Mouse (Mus musculus) liver (tissue): ENCODE measurements around the gene Gnpat.

ENCODE experiments used
- DNase-seq: peaks from one replicate; pipeline ENCODE4 v3.0.0-alpha.2; 2020; ENCODE audit warnings: mixed read lengths

Gnpat gene

DNA sequence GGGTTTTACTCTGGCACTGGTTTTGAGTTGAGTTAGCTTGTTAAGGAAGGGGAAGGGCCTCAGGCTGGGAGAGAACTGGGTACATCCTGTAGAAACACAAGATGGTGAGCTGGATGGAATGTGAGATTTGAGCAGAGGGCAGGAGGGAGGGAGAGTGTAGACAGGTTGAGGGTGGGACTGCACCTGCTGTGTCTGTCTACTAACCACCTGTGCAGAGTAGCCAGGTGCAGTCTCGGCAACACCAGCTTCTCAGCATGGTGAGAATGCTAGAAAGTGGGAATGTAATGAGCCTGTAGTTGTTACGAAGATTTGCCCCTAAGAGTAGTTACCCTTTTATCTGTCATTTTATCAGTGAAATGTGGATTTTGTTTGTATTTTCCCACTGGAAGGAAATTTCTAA is 42.6 kb downstream of the Gnpat start:
- no peak for DNase-seq

DNA sequence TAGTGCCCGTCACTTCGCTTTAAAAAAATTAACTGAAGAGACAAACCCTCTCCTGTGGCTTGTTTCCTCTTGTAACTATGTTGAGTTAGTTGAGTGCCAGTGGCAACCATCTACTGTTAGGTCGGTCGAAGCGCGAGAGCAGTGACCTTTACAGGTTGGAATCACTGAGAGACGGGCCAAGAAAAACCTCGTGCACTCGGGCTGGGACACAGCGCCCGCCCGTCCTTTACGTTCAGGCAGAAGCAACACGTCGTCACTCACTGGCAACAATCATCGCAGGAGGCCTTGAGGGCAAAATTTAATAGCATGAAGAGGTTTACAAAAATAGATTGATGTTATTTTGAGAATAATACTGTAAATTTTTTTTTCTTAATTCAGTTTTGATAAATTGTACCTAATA is 47.1 kb downstream of the Gnpat start:
- no peak for DNase-seq

DNA sequence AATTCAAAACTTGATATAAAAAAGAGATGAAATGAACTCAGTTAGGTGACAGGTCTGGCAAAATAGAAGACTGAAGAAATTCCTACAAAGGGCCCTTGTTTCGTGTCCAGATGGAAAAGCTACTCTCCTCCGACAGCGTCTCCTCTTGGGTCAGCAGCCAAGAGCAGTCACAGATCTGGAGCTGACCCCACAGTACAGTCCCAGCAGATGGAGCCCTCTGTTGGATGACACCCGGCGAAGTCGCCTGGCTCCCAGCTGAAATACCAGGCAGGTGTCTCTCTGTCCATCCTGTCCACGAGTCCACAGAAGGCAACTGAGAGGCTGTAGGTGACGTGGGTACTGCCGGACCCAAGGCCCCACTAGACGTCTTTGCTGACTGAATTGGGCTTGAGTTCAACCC is 47.5 kb downstream of the Gnpat start:
- no peak for DNase-seq

DNA sequence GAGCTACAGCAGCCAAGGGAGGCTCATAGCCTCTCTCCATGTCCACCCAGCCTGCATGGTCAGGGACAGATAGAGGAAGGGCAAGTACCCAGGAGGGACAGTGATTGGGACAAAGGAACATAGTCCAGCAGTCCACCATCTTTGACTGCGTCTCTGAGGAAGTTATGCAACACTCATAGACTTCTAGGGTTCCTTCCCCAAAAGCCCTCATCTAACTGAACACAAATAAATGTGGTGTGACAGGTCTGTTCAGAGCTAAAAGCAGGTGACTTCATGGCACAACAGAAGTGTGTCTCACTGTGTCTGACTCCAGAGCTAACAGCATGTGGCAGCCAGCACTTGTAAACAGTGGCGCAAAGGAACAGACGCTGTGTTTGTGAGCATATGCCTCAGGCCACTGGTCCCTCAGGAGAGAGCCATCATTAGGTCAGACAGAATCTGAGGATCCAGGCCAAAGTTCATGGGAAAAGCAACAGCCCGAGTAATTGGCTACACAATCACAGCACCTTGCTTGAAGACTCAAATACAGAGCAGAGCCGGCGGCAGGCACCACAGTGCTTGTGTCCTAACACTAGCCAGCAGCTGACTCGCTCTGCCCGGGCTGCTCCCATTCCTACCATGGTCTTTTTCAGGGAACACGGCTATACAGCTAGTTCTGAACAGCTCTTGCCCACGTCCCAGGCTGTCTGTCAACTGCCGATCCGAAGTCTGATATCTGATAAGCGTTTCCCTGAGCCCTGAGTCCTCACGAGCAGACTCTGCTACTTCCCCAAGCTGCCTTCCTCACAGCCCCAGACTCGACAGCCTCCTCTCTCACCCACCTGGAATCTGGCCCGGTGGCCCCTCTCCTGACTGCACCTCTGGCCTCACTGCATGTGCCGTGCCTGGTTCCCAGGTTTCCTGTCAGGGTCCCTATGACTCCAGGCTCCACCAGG is 49.4 kb downstream of the Gnpat start:
- DNase-seq: no peak

DNA sequence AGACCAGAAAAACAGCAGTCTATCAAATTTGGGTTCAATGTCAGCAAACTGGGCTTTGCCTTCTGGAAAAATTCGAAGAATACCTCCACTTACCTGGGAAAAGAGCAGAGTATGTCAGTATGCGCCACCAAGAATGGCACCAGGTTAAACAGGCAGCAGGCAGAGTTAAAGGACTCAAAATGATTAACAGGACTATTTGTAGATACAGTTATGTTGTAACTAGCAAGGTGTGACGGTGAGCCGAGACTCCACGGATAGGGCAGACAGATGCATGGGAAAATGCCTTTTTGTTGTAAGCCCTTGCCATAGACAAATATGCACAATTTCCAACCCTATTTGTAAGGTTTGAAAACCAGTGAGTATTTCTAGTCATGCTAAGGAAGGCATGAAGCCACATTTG is 51.2 kb downstream of the Gnpat start:
- no peak for DNase-seq

DNA sequence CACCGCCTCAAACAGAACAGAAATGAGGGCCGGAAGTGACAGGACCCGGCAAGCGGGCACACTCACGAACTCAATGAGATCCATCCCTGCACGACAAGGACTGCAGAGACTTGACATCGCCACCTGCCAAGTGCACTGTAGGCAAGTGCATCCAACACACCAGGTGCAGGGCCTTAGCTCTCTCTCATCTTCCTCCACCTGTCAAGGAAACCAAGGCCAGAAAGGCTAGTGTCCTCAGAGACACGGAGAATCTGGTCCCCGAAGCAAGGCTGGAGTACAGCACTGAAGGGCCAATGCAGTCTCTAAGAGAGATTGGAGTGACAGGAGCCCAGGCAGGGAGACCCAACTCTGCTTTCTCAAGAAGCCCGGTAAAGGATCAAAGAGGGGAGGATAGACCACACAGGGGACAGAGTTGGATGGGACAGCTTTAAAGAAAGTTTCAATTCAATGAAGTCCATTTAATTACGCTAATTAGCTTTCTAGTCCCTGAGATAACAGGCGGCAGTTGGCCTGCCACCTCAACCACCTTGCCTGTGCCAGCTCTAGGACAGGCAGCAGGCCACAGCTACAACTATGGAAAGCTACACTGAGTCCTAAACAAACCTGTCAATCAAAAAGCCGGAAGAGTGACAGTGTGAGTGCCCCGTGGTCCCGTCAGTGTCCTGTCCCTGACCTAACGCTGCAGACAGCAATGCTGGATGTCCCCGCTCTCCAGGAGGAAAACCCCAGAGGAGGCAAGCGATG is 55.1 kb downstream of the Gnpat start:
- DNase-seq: no peak

DNA sequence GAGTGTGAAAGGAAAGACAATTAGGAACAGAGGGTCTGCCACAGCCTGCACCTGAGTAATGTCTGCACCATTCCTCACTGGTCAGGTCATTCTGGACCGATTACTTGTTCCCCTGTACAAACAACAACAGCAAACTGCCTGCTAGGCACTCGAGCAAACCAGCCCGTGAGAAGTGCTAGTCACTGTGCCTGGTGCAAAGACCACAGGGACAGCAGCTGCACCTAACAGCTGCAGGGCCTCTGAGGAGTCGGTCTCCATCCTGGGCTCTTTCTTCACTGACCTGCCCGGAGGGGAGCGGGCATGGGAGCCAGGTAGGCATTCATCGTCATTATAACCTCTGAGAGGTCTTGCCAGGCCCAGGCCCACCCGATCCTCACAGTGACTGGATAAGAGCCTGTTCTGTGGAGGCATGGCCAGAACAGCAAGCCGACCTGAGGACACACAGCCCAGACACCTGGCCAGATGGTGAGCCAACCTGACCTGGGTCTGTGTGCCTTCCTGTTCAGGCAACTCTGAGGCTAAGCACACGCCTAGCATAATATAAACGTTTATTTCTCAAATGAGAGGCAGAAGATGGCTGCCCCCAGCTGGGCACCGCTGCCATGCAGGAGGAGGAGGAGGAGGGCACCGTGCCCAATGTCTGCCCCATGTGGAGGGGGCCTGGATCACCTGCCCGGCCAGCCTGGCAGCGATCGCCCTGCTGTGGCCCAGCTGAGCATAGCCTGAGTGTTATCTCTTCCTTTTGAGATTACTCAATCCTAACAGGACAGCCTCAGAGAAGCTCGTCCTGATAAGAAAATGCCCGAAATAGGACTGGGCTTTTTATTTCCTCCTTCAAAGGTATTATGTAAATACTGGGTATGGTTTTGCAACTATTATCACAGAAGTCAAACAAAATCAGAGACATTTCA is 58.8 kb downstream of the Gnpat start:
- DNase-seq: no peak

DNA sequence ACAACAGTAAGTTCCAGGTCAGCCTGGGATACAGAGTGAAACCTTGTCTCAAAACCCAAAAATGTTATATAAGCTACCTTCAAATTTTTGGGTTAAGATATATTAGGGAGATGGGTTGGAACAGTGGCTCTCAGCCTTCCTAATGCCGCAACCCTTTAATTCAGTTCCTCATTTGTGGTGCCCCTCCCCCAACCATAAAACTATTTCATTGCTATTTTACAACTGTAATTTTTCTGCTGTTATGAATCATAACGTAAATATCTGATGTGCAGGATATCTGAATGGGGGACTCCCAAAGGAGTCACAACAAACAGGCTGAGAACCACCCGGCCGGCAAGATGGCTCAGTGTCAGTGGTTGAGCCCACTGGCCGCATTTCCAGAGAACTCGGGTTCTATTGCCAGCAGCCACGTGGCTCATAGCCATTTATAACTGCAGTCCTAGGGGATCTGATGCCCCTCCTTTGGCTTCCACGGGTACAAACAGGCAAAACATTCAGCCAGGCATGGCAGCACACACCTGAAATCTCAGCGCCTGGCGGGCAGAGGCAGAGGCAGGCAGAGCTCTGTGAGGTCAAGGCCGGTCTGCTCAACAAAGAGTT is 59.8 kb downstream of the Gnpat start:
- no peak for DNase-seq

DNA sequence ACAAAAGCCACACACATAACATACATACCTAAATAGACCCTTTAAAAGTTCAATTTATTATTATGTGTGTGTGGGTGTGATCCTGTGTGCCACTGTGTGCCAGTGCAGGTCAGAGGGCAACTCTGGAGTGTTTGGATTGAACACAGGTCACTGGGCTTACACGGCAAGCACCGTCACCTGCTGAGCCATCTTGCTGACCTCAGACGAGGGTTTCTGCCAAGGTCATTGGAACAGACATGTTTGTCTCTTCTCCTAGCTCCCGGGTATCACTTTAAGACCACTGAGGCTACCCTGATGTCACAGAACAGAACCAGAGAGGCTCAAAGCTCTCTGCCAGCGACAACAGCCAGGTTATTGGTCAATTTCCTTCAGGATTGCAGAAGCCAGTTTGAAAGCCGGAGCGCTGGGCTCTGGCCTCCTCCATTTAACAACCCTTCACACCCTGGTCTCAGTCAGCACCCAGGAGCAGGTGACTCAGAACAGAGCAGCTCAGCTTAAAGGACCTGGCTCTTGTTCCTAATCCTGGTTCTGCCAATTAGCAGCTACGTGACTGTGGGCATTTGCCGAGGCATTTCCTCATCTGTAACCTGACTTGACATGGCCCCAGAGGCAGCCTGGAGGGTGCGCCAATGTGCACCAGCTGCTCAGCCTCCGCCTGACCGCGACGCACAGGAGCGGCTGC is 61.3 kb downstream of the Gnpat start:
- no peak for DNase-seq

DNA sequence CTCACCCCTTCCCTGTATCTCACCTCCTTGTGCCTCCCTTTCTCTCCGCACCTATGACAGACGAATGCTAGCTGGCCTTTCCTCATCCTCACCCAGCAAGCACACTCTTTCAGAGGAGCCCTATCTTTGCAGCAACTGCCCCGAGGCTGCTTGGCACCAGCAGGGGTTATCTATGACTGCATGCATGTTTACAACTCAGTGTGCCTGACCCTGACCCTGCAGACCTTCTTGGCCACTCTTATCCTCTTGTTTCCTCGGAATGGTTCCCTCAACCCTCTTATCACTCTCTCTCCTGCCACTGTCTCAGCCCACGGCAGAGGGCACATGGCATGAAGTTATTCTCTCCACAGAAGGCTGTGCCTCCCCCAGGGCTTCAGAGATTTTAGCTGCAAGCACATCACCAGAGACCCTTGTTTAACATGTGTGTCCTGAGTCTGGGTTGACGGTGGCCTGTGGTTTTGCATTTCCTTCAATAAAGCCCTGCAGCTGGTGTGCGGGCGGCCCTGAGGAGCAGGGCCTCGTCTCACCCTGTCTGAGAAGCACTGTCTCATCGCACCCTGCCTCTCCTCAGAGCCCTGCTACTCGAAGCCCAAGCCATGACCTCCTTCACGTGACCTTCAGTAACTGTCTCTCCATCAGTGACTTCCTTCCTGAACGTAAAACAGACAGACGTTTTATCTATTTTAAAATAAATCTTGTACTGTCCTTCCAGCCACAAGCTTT is 62.9 kb downstream of the Gnpat start:
- no peak for DNase-seq

DNA sequence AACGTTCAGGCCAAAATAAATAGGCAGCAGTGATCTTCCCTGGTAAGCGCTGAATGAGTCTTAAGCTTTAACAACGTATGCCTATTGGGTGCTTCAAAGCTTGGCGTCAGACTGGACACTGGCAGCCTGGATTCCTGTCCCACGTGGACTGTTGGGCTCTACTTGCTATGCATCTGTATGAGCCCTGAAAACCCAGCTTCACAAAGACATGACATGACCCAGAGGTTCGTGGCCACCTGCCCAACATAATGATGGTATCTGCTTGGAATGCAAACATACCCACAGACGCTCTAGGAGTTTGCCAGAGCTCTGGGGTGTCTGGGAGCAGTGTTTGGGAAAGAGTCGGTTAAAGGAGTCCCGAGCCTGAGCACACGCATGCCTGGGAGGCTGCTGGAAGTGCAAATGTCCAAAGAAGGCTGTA is 63.5 kb downstream of the Gnpat start:
- no peak for DNase-seq

DNA sequence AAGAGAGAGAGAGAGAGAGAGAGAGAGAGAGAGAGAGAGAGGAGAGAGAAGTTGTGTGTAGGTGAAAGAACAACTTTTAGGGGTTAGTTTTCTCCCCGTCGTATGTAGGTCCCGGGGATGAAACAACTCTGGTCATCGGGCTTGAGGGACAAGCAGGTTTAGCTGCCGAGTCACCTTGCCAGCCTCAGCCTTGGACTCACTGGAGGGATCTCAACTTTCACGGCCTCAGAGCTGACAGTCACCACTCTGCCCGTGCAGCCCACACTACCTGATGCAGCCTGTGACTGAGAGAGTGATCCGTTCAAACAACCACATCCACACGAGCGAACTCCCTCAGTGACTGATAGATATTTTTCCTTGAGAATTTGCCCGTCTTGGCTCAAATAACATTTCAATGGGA is 66.2 kb downstream of the Gnpat start:
- DNase-seq: no peak

DNA sequence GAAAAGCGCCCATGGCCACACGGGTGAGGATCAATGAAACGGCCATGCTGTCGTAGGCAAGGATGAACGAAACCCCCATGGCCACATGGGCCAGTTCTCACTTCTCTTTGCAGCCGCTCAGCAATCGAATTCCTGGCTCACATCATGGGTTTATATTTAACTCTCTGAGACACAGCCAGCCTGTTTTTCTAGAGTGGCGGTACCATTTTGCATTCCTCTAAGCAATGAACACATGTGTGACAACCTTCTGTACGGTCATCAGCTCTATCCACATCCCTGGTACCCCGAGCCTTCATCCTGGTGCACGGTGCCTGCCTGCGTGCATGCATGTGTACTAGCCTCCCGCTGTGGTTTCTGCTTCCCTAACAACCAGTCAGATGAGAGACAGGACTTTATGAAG is 67.3 kb downstream of the Gnpat start:
- DNase-seq: no peak

DNA sequence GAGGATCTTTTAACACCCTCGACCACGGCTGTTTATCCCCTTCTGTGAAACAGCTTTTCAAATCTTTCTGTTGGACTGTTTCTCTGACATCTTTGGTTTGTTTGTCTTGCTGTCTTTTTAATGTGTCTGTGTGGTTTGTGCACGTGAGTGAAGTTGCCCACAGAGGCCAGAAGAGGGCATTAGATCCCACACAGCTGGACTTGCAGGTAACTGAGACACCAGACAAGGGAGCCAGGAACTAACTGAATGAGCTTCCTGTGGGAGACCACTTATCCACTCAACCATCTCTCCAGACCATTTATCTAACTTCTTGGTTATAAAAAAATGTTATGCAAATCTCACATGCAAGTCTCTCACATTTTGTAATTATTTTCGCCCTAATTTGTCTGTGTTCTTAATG is 67.8 kb downstream of the Gnpat start:
- DNase-seq: no peak

DNA sequence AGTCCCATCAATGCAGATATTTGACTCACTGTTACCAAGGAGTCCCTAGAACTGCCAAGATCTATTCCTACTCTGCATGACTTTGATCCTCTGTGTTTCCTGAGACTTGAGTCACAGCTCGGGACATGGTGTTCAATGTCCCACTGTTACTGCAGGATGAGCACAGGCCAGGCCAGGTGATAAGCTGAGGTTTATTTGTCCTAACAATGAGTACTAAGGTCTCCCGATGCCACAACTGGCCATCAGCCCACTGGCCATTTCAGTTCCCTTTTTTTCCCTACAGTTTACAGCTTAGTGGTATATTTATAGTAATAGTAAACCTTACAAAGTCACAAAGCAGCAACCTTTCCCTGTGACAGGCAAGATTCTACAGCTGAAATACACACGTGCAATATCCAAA is 69.6 kb downstream of the Gnpat start:
- DNase-seq: no peak

DNA sequence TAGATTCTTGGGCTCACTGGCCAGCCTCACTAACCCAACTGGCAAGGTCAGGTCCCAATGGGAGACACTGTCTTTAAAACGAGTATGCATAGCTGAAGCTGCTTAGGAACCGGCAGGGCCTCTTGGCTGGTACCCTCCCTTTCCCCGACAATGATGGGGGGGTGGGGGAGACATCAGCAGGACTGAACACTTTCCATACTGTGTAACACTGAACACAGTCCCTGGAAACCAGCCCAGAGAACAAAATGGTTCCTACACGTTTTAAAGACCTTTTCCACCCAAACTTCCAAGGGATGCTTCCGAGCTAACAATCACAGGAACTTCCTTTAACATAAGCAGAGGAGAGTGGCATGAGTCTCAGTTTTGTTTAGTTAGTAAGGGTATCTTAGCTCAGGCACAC is 72.3 kb downstream of the Gnpat start:
- no peak for DNase-seq

DNA sequence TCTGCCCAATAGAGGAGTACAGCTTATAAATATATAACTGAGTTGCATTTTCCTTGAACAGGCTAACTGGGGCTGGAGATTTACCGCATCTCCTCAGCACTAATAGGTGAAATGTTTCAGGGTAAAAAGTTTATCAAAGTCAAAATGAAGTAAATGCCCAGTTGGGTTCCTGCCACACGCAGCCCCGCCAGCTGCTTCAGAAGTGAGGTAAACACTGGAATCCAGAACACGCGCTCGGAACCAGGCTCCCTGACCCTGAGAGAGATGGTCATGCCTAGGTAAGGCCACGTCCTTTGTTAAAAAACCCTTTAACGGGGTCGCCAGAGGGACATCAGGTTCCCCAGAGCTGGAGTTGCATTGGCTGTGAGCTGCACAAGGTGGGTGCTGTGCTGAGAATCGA is 73.9 kb downstream of the Gnpat start:
- no peak for DNase-seq

DNA sequence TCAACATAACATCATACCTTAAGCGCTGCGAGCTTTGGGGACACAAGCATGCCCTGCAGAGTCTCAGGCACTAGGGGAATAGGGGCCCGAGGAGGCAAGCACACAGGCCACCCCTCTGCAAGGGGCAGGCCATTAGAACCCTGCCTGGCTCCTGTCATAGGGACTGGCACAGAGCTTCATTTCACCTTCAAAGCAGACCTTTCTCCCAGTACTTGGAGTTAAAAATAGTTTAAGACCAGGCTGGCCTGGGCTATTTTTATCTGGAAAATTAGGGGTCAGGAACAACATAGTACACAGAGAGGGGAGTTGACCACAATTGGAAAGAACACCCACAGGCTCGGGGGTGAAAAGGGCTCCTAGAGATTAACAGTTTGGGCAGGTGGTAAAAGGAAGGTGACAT is 74.5 kb downstream of the Gnpat start:
- no peak for DNase-seq
